Mouse (Mus musculus) NIH3T3 (cell line): ENCODE measurements at regions not wholly inside any gene's neighbourhood (a gene's known extent, or its start where the extent isn't known, plus 50 kb on each side); places are given as distances from the start of the nearest gene placed in this dataset.

Source experiments
- DNase-seq: peaks from one replicate; pipeline ENCODE4 v3.0.0-alpha.2; 2012; ENCODE audit warnings: low read depth

DNA sequence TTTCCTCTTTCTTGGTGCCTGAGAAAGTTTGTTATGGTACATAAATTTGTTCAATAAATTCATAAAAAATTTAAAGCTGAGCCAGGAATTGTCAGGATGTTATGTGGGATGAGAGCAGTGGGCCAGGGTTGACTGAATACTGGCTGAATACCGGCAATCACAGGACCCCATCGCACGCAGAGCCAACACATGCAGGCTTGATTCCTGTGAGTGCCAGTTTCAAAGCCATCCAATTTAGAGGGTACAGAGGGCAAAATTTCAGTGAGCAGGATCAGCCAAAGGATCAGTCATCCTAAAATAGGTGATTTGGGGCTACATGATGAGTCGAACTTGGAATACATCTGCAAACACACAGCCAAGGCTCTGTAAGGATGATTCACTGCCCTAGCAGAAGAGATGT, 583.6 kb upstream of the Nectin3 start:
- no peak for DNase-seq

GRCm38 (mm10) chr16:47080330-47080729, 582.0 kb upstream of the Nectin3 start:
- DNase-seq = no peak

- DNase-seq = no peak
Observed at GRCm38 (mm10) chr16:47059293-47059963, 561.1 kb upstream of the Nectin3 start.

DNA sequence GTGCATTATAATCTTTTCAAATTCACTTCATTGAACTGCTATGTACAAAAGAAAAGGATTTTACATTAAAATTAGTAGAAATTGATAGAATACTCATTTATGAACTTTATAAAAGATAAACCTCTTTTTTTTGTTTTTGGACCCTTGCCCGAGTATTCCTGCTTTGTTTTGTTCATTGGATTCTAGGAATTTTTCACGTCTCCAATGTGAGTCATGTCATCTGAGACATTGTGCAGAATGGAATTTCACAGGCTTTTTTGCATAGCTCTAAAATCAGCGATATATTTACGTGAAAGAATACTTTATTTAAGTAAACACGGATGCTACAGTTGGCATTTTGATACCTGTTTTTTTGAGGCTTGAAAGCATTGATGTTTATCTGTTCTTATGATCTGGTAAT, 560.5 kb upstream of the Nectin3 start:
- no peak for DNase-seq

DNA sequence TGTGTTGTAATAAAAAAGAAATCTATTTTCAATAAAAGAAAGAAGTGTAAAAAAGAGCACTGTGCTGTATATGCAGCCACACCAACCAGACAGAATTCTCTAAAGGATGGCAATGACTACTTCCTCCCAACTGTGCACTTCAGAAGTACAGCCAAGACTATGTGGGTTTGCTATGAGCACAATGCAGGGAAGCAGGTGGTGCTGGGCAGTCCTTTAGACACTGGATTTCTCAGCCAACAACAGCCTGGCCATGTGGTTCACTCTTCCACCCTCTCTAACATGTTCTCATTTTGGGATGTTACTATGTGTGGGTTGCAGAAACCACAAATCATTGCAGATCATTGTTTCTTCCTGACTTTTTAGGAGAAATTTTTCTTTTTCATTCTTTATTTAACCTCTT, 527.6 kb upstream of the Nectin3 start:
- DNase-seq = no peak

DNA sequence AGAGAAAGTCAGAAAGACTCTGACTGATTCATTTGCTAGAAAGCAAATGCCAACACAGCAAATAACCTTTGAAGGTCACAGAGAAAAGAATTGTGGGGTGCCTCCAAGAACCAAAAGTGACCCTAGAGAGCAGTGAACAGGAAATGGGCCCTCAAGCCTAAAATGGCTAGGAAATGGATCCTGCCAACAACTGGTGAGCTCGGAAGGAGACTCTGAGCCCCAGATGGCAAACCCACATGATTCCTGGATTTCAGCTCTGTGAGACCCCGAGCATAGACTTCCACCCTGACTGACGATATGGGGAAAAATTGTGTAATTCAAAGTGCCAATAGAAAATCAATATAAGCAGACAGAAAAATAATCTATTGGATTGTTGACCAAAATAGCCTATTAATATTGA, 519.2 kb upstream of the Nectin3 start:
- no peak for DNase-seq

DNA sequence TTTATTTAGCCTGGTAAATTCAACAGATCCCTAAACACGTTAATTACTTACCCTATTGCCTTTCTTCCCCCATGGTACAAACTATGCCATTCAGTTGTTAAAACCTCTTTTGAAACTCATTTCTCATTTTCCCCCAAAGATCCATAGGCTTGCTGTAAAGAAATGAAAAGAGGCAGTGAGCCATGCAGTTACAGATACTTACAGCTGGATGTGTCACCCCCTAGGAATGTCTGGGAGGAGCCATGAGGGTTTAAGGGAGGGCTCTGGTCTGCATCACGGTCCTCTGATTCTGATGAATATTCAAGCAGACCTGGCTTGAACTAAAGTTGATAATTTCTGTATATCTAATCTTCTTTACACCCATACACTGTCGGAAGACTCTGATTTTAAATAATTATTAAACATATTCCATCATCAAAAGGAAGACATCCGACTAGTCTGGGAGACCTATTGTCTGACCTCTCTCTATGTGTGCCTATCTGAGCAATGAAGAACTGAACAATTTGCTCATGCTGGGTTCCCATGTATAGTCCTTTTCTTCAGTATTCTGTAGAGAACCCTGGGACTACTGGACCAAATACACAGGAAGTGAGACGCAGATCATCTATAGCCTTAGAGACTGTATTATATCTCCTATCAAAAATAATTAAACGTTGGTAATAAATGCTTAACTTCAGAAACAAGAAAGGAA, 484.7 kb upstream of the Nectin3 start:
- DNase-seq = no peak

DNA sequence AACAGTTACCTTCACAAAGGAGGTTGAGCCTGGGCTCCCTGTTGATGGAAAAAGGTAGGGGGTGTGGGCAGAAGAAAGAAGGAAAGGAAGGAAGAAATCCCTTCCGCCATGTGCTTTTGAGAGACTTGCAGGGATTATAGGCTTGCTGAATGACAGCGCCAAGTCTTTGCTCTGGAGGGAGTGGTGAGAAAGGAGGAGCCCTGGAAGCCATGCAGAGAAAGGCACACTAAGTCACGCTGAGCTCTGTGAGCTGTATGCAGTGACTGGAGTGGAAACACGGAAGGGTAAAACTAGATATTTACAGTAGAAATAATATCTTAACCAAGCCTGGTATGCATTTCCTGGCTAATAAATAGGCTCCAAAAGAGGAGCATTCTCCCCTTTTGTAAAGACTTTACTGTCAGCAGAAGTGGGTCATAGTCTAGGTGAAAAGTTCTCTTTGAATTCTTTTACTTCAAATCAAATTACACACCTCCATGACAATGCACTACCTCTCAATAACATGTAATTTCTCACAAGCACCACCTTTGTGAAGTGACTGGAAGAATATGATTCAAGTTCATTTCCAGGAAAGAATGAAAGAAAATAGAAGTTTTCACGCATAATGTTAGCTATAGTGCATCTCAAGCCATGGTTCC, 484.1 kb upstream of the Nectin3 start:
- no peak for DNase-seq

GRCm38 (mm10) chr16:46965741-46966140, 467.4 kb upstream of the Nectin3 start:
- no peak for DNase-seq

- DNase-seq = no peak
Observed at GRCm38 (mm10) chr16:46956990-46957389, 458.7 kb upstream of the Nectin3 start.

DNA sequence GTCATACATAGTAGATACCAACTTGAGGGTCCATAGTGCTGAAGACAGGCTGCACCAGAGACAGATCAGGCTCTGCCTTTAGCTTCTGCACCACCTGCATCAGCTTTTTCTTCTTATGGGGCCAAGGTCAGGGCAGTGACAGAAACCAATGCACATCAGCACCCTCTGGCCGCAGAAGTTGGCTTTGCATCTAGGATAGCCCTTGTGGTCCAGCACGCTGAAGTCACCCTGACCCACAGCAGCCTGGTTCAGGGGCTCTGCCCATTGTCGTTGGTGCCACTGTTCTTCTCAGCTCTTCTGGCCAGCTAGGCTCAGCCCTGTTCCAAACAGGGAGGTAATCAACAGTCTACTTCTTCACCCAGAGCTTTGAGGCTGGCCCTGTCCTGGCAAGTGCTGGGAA, 427.7 kb upstream of the Nectin3 start:
- DNase-seq = peak; percentile 1

GRCm38 (mm10) chr16:46894576-46895203, 396.4 kb upstream of the Nectin3 start:
- DNase-seq = no peak

DNA sequence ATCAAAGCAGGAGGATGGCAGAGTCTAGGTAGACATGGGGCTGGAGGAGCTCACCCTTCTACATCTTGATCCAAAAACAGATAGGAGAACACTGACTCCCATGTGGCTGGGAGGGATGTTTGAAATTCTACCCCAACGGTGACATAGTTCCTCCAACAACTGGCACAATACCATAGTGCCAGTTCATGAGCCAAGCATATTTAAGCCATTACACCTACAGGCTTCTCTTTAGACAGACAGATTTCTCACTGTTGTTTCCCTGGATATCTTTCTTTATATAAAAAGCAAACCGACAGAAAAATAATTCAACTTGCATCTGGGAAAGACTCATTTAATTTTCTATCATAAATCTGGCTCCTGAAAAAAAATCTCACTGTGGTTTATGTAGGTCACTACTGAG, 380.4 kb upstream of the Nectin3 start:
- DNase-seq = no peak

DNA sequence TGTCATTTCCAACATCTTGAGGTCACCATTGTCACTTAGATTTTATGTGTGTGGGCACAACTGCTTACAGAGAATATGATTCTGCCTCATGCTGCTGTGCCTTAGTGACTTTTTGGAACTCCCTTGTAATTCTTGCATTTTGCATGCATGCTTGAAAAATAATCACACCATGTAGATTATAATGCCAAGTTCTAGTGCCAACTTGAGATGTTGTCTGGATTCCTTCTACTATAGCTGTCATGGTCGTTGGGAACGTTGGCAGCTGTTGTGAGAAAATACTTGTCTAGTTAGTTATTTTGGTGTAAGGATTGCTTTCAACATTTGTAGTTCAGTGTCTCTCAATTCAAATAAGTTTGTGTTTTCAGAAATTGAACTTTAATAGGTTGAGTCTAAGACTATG, 365.6 kb upstream of the Nectin3 start:
- DNase-seq = no peak

GRCm38 (mm10) chr16:46849534-46849933, 351.2 kb upstream of the Nectin3 start:
- DNase-seq = no peak

DNA sequence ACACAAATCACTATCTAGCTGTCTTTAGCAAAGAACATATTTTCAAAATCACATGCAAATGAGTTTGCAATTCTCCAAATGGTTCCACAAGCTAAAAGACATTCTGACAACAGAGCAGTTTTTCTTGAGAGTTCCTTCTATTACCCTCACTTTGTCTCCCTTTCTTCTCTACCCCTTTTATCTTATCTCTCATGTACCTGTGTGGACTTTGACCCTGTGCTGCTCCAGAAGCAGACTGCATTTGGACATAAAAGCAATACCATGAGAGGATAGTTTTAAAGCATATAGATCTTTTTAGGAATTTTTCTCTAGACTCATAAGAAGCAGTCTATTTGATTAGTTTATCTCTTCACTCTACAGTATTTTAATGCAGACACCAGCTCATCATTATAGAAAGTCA, 350.4 kb upstream of the Nectin3 start:
- DNase-seq = no peak

- no peak for DNase-seq
Observed at GRCm38 (mm10) chr16:46847707-46848356, 349.5 kb upstream of the Nectin3 start.

- no peak for DNase-seq
Observed at GRCm38 (mm10) chr16:46841179-46841578, 342.9 kb upstream of the Nectin3 start.

GRCm38 (mm10) chr16:46840764-46841163, 342.4 kb upstream of the Nectin3 start:
- no peak for DNase-seq

DNA sequence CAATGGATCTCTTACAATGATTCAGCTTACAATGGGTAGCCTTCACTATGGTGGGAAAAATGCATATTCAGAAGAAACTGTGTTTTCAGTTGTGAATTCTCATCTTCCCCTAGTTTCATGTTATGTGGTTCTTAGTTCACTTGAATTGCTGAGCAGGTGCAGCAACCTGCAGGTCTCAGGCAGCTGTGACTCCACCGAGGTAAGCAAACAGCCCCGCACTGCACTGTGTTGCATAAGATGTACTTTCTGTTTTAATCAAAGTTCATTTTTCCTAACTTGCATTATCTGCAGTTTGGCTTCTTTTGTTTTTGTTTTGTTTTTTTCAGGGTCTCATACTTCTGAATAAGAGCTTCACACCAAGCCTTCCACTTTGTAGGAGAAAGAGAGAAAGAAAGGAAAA, 326.8 kb upstream of the Nectin3 start:
- DNase-seq = no peak

- no peak for DNase-seq
Observed at GRCm38 (mm10) chr16:46822753-46823152, 324.4 kb upstream of the Nectin3 start.

GRCm38 (mm10) chr16:46818215-46818614, 319.9 kb upstream of the Nectin3 start:
- DNase-seq = no peak
